Comparison of ENCODE assay signal across 27 mouse cellular contexts in genomic region chr16:56473160-56473559, GRCm38 (mm10). TPM values are rescaled to one million over a fixed set of nuclear protein-coding genes. Genes with fewer than 3 reads are reported as not detected.
"Had no signal": no experiment of that assay in that cellular context is flagged by ENCODE, and none has a peak within 500 bp of the region (broad histone marks: within the 10 kb centered on the region; RNA-seq: fewer than 3 reads in every experiment).

No protein-coding gene starts in this region.

- DNase-seq: gastrocnemius, adult 2 months; gastrocnemius, postnatal 10 days; gastrocnemius, postnatal 25 days; heart, adult 18-20 months; heart, postnatal 10 days; heart, postnatal 36 days; kidney, adult 18-20 months; kidney, adult 8-10 months; kidney, postnatal 10 days; kidney, postnatal 25 days; kidney, postnatal 4 days; layer of hippocampus, postnatal 36 days; left cerebral cortex, postnatal 4 days had no signal

- H3K4me1 ChIP-seq: intestine, embryonic 15.5 days; liver, embryonic 12.5 days had no signal

- H3K9ac ChIP-seq: heart, embryonic 12.5 days; hindbrain, embryonic 14.5 days; intestine, embryonic 15.5 days; limb, embryonic 13.5 days; limb, embryonic 15.5 days; liver, embryonic 12.5 days; liver, embryonic 14.5 days had no signal

- H3K4me2 ChIP-seq: heart, embryonic 12.5 days; hindbrain, embryonic 14.5 days; intestine, embryonic 15.5 days; limb, embryonic 13.5 days; limb, embryonic 15.5 days; liver, embryonic 12.5 days had no signal

- H3K27me3 ChIP-seq: heart, embryonic 12.5 days; intestine, embryonic 15.5 days; limb, embryonic 13.5 days; limb, embryonic 15.5 days; liver, embryonic 12.5 days had no signal

- H3K4me3 ChIP-seq: gastrocnemius, adult 2 months; heart, embryonic 10.5 days; heart, embryonic 12.5 days; intestine, embryonic 15.5 days; layer of hippocampus, adult 2 months; limb, embryonic 13.5 days; limb, embryonic 15.5 days; liver, embryonic 12.5 days had no signal

- H3K9me3 ChIP-seq: heart, embryonic 10.5 days; heart, embryonic 12.5 days; intestine, embryonic 15.5 days; limb, embryonic 13.5 days; limb, embryonic 15.5 days; liver, embryonic 12.5 days had no signal

- H3K36me3 ChIP-seq: heart, embryonic 10.5 days; heart, embryonic 12.5 days; intestine, embryonic 15.5 days; limb, embryonic 13.5 days; limb, embryonic 15.5 days; liver, embryonic 12.5 days had no signal

- ATAC-seq: hindbrain, embryonic 16.5 days; inflammation-experienced regulatory T-cells, adult 6 months; intestine, embryonic 15.5 days; intestine, postnatal 0 days; liver, embryonic 12.5 days had no signal

- H3K27ac ChIP-seq: gastrocnemius, adult 2 months; heart, embryonic 10.5 days; hindbrain, embryonic 14.5 days; intestine, embryonic 15.5 days; layer of hippocampus, adult 2 months; limb, embryonic 13.5 days; limb, embryonic 15.5 days; liver, embryonic 12.5 days; liver, embryonic 14.5 days had no signal

RNA-seq across cellular contexts. Expression of gene Abi3bp, which starts 4.5 kb away (rescaled TPM):
- total RNA-seq: granulocyte monocyte progenitor cell, adult 5-6 weeks; hematopoietic stem cell, adult 5-6 weeks had no signal
